In the genomic region with DNA sequence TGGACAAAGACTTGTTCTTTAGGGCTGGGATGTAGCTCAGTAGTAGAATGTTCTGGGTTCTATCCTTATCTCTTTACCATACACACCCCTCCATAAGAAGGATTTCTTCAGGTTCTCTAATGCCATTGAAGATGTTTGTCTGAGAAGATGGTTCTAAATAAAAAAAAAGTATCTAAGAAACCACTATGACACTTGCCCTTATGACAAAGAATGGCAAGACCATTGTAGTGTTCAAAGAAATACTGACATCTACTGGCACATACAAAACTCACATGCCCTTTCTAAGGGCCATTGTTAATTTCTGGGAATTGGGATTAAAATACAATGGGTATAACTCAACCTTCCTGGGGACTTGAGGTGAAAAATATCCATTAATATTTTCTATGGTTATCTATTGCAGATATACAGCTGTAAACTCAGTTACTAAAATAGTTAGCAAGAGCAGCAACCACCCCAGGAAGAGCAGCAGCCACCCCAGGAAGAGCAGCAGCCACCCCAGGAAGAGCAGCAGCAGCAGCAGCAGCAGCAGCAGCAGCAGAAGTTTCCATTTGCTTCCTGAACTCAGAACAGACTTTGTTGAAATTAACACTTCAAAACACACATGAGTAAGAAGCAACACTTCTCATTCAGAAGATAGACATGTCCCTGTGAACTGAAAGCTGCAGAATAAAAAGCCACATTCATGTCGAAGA, we compare ENCODE assay signal across 8 mouse cellular contexts. TPM values are rescaled to one million over a fixed set of nuclear protein-coding genes. Genes with fewer than 3 reads are reported as not detected.
DNase-seq lines count a peak whose midpoint lies in the region; ATAC-seq and TF ChIP-seq lines count a peak whose summit lies in the region.

No protein-coding gene starts in this region.

- H3K4me2 ChIP-seq in heart, postnatal 0 days (ENCODE audit: low read depth, low read length): no peak overlapping the region
- H3K4me2 ChIP-seq in midbrain, postnatal 0 days (ENCODE audit: low read depth, low read length, poor library complexity, severe bottlenecking): no peak overlapping the region
- H3K4me2 ChIP-seq in midbrain, embryonic 15.5 days: no peak overlapping the region
- no peak overlapping the region for H3K4me2 ChIP-seq in hindbrain, embryonic 12.5 days (replicated peaks)

- no peaks in the 10 kb centered on the region for H3K9me3 ChIP-seq in heart, postnatal 0 days (replicated peaks; ENCODE audit: control insufficient read depth, low read length)
- no peaks in the 10 kb centered on the region for H3K9me3 ChIP-seq in midbrain, postnatal 0 days (ENCODE audit: low read length)
- no peaks in the 10 kb centered on the region for H3K9me3 ChIP-seq in midbrain, embryonic 15.5 days
- H3K9me3 ChIP-seq in hindbrain, embryonic 12.5 days (replicated peaks): no peaks in the 10 kb centered on the region

- TF ChIP-seq EP300 in heart, postnatal 0 days (IDR thresholded peaks at IDR 0.05; ENCODE audit: low read depth): no peak

- no peak overlapping the region for H3K9ac ChIP-seq in heart, postnatal 0 days (replicated peaks; ENCODE audit: low read depth, low read length)
- H3K9ac ChIP-seq in midbrain, postnatal 0 days (replicated peaks; ENCODE audit: low read length, poor library complexity, severe bottlenecking): no peak overlapping the region
- no peak overlapping the region for H3K9ac ChIP-seq in midbrain, embryonic 15.5 days
- H3K9ac ChIP-seq in hindbrain, embryonic 12.5 days: no peak overlapping the region

- peak; percentile 57 for DNase-seq in heart, postnatal 0 days (ENCODE audit: low spot score)
- DNase-seq in heart, postnatal 4 days: no peak
- peak; percentile 14 for DNase-seq in midbrain, postnatal 0 days (ENCODE audit: low spot score)
- peak; percentile 63 for DNase-seq in splenic B cell, adult 2 months (ENCODE audit: low read depth, low spot score)
- no peak for DNase-seq in urinary bladder, adult 2 months (ENCODE audit: low spot score)

- WGBS in heart, postnatal 0 days: 81% methylated on average over 1 of the region's 1 CpGs
- 96% methylated on average over 1 of the region's 1 CpGs for WGBS in midbrain, postnatal 0 days
- 95% methylated on average over 1 of the region's 1 CpGs for WGBS in midbrain, embryonic 15.5 days
- WGBS in hindbrain, embryonic 12.5 days: 88% methylated on average over 1 of the region's 1 CpGs

- no peaks in the 10 kb centered on the region for H3K27me3 ChIP-seq in heart, postnatal 0 days (ENCODE audit: control insufficient read depth, insufficient read depth, low read length)
- no peaks in the 10 kb centered on the region for H3K27me3 ChIP-seq in midbrain, postnatal 0 days (ENCODE audit: insufficient read depth, low read length)
- H3K27me3 ChIP-seq in midbrain, embryonic 15.5 days (replicated peaks): no peaks in the 10 kb centered on the region
- H3K27me3 ChIP-seq in splenic B cell, adult 2 months (ENCODE audit: control insufficient read depth, insufficient read depth, low read length, poor library complexity, severe bottlenecking): no peaks in the 10 kb centered on the region
- no peaks in the 10 kb centered on the region for H3K27me3 ChIP-seq in hindbrain, embryonic 12.5 days

- no peak overlapping the region for H3K4me3 ChIP-seq in heart, postnatal 0 days (ENCODE audit: low read depth, low read length)
- H3K4me3 ChIP-seq in midbrain, postnatal 0 days (ENCODE audit: low read depth, low read length): no peak overlapping the region
- no peak overlapping the region for H3K4me3 ChIP-seq in midbrain, embryonic 15.5 days
- no peak overlapping the region for H3K4me3 ChIP-seq in hindbrain, embryonic 12.5 days

- H3K36me3 ChIP-seq in heart, postnatal 0 days (replicated peaks; ENCODE audit: control insufficient read depth, insufficient read depth, low read length): no peaks in the 10 kb centered on the region
- no peaks in the 10 kb centered on the region for H3K36me3 ChIP-seq in midbrain, postnatal 0 days (ENCODE audit: insufficient read depth, low read length)
- H3K36me3 ChIP-seq in midbrain, embryonic 15.5 days (replicated peaks): no peaks in the 10 kb centered on the region
- no peaks in the 10 kb centered on the region for H3K36me3 ChIP-seq in splenic B cell, adult 2 months (ENCODE audit: control insufficient read depth, insufficient read depth, low read length, poor library complexity, severe bottlenecking)
- no peaks in the 10 kb centered on the region for H3K36me3 ChIP-seq in hindbrain, embryonic 12.5 days

- no peaks in the 10 kb centered on the region for H3K4me1 ChIP-seq in heart, postnatal 0 days (ENCODE audit: control insufficient read depth, insufficient read depth)
- no peaks in the 10 kb centered on the region for H3K4me1 ChIP-seq in midbrain, postnatal 0 days (ENCODE audit: insufficient read depth, low read length)
- H3K4me1 ChIP-seq in midbrain, embryonic 15.5 days: no peaks in the 10 kb centered on the region
- H3K4me1 ChIP-seq in hindbrain, embryonic 12.5 days: no peaks in the 10 kb centered on the region

- ATAC-seq in heart, postnatal 0 days (ENCODE audit: insufficient read depth, low read depth): no peak
- ATAC-seq in midbrain, postnatal 0 days (ENCODE audit: low FRiP score): no peak
- no peak for ATAC-seq in midbrain, embryonic 15.5 days (replicated peaks)
- peak; percentile 68 for ATAC-seq in common myeloid progenitor, adult 5-6 weeks (replicated peaks; ENCODE audit: low read depth, poor library complexity, severe bottlenecking)
- ATAC-seq in hindbrain, embryonic 12.5 days (ENCODE audit: low FRiP score): no peak

- no peak overlapping the region for H3K27ac ChIP-seq in heart, postnatal 0 days (ENCODE audit: low read depth)
- no peak overlapping the region for H3K27ac ChIP-seq in midbrain, postnatal 0 days (ENCODE audit: low read depth, low read length)
- H3K27ac ChIP-seq in midbrain, embryonic 15.5 days: no peak overlapping the region
- H3K27ac ChIP-seq in hindbrain, embryonic 12.5 days: no peak overlapping the region

- TF ChIP-seq CTCF in heart, postnatal 0 days (IDR thresholded peaks at IDR 0.05; ENCODE audit: low read depth): peak; percentile 67
- peak; percentile 55 for TF ChIP-seq CTCF in midbrain, postnatal 0 days (IDR thresholded peaks at IDR 0.05)

RNA-seq across cellular contexts. Expression of a gene that starts 23.4 kb away (rescaled TPM):
- total RNA-seq in heart, postnatal 0 days (2014; rRNA removed; ENCODE audit: low replicate concordance): 2,529 and 2,768 TPM in 2 replicates
- 696 and 707 TPM in 2 replicates for polyA plus RNA-seq in heart, postnatal 0 days (2015; fragmentation: Nextera tagmentation; extraction: Ambion mirVana)
- total RNA-seq in heart, postnatal 4 days (2021): 1,000 to 10,000 TPM; 1,329 to 1,381 TPM
- 432 and 554 TPM in 2 replicates for total RNA-seq in midbrain, postnatal 0 days (2014; rRNA removed)
- 223 and 244 TPM in 2 replicates for polyA plus RNA-seq in midbrain, postnatal 0 days (2015; fragmentation: Nextera tagmentation; extraction: Ambion mirVana)
- polyA plus RNA-seq in midbrain, embryonic 15.5 days (2015; fragmentation: Nextera tagmentation; extraction: Ambion mirVana): 395 and 414 TPM in 2 replicates
- total RNA-seq in common myeloid progenitor, adult 5-6 weeks (2017): 707 and 896 TPM in 2 replicates
- polyA plus RNA-seq in hindbrain, embryonic 12.5 days (2016; fragmentation: Nextera tagmentation; extraction: Ambion mirVana): 1,011 and 1,056 TPM in 2 replicates
- polyA plus RNA-seq in urinary bladder, adult 2 months (2012; rRNA removed): 971 and 1,095 TPM in 2 replicates

RNA-seq across cellular contexts. Expression of a gene that starts 52.6 kb away (rescaled TPM):
- 5.7 and 19.0 TPM in 2 replicates for total RNA-seq in heart, postnatal 0 days (2014; rRNA removed; ENCODE audit: low replicate concordance)
- polyA plus RNA-seq in heart, postnatal 0 days (2015; fragmentation: Nextera tagmentation; extraction: Ambion mirVana): 9.3 and 10.3 TPM in 2 replicates
- 10 to 100 TPM; 11.3 to 14.4 TPM for total RNA-seq in heart, postnatal 4 days (2021)
- 6.6 and 8.1 TPM in 2 replicates for total RNA-seq in midbrain, postnatal 0 days (2014; rRNA removed)
- 5.8 and 7.3 TPM in 2 replicates for polyA plus RNA-seq in midbrain, postnatal 0 days (2015; fragmentation: Nextera tagmentation; extraction: Ambion mirVana)
- 6.3 and 8.0 TPM in 2 replicates for polyA plus RNA-seq in midbrain, embryonic 15.5 days (2015; fragmentation: Nextera tagmentation; extraction: Ambion mirVana)
- 11.3 and 12.4 TPM in 2 replicates for total RNA-seq in common myeloid progenitor, adult 5-6 weeks (2017)
- 6.4 and 7.9 TPM in 2 replicates for polyA plus RNA-seq in hindbrain, embryonic 12.5 days (2016; fragmentation: Nextera tagmentation; extraction: Ambion mirVana)
- 9.8 and 10.0 TPM in 2 replicates for polyA plus RNA-seq in urinary bladder, adult 2 months (2012; rRNA removed)

Comparison
In these comparisons a context has a peak if more than half of its experiments do, and no peak if none do; other contexts are left out.
1. DNase-seq: peak in heart, postnatal 0 days (single experiment), midbrain, postnatal 0 days (single experiment) and splenic B cell, adult 2 months (single experiment); none in heart, postnatal 4 days (single experiment) and urinary bladder, adult 2 months (single experiment).